Mouse (Mus musculus) adrenal gland, postnatal 14 days (tissue): ENCODE measurements around the gene Rbm18. TPM values are rescaled to one million over a fixed set of nuclear protein-coding genes. Genes with fewer than 3 reads are reported as not detected.

ENCODE experiments used
- DNase-seq: peaks from one replicate; pipeline ENCODE4 v3.0.0; 2021; ENCODE audit warnings: mixed read lengths
- total RNA-seq: library from RNA; stranded (reverse); gene quantifications from 2 replicates; pipeline ENCODE4 v1.2.3, GENCODE M21; 2021

Rbm18 gene
- total RNA-seq, 1 experiment from 2014 or later: 27.3 TPM

DNA sequence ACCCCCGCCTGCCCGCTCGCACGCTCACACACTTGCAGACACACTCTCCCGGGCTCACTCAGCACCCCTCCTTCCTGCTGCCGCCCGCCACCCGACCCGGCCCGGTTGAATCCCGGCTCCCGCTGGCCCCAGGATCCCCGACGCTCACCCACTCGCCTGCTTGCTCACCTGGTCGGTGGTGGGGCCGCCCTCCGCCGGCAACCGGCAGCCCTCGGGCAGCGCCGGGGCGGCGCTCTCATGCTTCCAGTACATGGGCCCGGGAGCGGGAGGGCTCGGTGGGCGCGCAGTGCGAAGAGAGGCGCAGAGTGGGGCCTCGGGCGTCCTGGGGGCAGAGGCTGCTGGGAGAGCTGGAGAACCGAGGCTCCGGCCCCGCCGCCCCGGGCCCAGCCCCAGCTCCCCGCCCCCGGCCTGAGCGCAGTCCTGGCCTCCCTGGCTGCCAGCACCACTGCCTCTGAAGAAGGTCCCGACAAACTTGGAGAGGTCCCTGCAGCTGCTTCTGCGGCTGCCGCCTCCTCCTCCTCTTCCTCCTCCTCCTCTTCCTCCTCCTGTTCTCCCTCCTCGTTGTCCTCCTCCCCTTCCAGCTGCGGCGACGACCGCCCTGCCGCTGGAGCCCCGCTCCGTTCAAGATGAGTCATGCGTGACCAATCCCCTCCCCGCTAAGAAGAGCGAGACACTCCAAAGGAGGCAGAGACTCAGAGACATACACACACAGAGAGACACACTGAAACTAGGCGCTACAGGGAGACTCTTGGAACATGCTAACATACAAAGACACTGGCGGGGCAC, 31.4 kb downstream of the Rbm18 start, which contains the start of gene Lhx6:
Gene Lhx6, minus strand, starts transcription at position 453 of the 786 bp plus-strand sequence.
- peak; percentile 40 for DNase-seq

GRCm38 (mm10) chr2:36104436-36104955, 32.1 kb downstream of the Rbm18 start:
- DNase-seq: no peak

GRCm38 (mm10) chr2:36103555-36104367, 32.8 kb downstream of the Rbm18 start:
- DNase-seq: peak; percentile 27

DNA sequence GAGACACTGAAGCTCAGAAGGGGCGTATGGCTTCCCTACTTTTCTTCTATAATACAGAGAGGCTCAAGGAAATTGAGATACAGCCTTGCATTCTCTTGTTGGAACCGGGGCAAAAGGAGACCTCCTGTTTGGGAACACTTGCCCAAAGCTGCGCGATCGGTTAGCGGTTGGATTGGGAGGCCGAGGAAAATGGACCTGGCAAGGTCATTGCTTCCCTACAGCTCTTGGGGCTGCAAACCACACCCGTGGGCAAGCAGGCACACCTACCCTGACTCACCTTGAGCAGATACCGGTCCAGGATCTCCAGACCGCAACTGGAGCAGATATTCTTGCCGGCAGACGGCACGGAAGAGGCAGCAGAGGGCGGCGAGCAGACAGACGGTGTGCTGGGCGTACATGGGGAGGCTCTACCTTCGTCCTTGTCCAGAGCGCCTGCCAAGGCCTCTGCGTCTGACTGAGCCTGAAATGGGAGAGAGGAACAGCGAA, 33.5 kb downstream of the Rbm18 start:
- DNase-seq: no peak

- peak; percentile 18 for DNase-seq
Measured at GRCm38 (mm10) chr2:36102559-36102946, 34.0 kb downstream of the Rbm18 start.

GRCm38 (mm10) chr2:36101866-36102558, 34.6 kb downstream of the Rbm18 start:
- no peak for DNase-seq

DNA sequence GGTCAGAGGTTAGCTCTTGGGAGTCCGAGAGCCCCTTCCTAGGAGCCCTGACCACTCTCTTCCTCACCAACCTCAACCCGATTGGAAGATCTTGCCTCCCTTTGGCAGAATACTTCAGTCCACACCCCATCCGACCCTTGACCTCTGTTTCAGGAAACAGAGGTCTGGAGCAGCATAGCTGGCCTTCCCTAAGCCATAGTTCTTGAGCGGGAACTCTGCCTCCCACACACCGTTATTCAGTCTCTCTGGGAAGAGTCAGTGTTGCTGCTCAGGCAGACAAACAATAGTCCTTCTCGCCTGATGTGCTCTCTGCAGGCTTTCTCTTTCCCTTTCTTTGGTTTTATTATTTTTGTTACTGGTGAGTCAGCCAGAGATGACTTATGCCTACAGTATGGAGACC, 36.8 kb downstream of the Rbm18 start:
- no peak for DNase-seq

- DNase-seq: no peak
Measured at GRCm38 (mm10) chr2:36098021-36098420, 38.6 kb downstream of the Rbm18 start.

DNA sequence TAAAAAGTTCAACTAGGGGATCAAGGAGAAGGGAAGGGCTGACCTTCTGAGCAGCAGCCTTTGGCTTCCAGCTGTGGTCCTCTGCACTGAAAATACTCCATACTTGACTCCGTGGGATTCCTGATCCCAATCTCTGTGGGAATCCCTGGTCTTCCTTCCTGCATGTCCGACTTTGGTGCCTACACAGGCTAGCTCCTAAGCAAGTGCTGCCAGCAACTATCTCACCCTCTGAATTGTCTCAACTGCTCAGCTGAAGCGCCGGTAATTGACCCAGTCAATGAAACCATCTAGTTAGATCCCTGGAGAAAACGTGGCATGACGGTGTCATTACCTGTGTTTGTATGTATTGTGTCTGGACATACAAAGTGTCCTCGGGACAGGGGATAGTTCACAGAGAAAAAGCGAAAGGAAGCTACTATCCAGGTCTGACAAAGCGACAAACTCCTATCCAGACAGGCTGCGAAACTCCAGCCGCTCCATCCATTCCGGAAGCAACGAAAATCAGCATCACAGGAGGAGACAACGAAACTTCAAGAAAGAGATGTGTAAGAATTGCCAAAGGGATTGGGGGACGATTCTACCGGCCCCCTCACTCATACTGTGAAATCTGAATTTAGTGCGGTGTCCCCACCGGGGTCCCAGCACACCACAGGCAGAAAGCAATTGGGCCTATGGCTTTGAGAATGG, 39.3 kb downstream of the Rbm18 start:
- DNase-seq: no peak

- no peak for DNase-seq
Measured at GRCm38 (mm10) chr2:36093914-36094475, 42.6 kb downstream of the Rbm18 start.

DNA sequence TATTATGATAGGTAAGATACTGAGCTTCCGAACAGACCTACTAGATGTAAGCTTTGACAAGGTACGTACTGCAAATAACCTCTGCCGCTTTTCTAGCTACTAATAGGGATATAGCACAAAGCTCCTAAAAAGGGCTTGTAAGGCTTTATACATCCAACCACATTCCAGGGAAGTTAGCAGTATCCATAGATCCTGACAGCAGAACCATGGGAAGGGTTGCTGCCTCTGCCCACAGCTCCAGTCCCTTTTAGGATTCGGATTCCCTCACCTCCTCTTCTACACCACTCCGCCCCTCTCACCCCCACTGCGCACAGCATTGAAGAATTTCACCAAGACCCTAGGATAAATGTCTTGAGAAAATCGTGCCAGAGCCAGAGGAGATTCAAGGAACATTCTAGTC, 43.3 kb downstream of the Rbm18 start:
- no peak for DNase-seq

GRCm38 (mm10) chr2:36092748-36093147, 43.8 kb downstream of the Rbm18 start:
- no peak for DNase-seq

GRCm38 (mm10) chr2:36090853-36091741, 45.5 kb downstream of the Rbm18 start:
- DNase-seq: peak; percentile 62

DNA sequence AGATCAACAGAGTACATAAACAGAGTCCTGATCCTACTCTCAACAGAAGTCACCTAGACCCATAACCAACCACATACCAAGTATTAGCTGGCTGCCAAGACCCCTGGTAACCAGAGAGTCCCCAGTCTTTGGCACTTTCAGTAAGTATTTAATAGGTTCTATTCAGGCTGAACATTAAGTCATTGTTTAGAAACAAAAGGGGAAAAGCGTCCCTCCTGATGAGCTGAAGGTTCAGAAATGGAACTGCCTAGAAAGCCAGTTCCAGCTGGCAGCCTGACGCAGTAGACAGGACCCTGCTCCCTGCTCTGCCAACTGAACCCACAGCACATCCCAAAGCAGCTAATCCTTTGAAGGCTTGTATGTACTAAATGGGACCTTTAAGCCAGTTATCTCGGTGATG, 47.4 kb downstream of the Rbm18 start:
- no peak for DNase-seq

DNA sequence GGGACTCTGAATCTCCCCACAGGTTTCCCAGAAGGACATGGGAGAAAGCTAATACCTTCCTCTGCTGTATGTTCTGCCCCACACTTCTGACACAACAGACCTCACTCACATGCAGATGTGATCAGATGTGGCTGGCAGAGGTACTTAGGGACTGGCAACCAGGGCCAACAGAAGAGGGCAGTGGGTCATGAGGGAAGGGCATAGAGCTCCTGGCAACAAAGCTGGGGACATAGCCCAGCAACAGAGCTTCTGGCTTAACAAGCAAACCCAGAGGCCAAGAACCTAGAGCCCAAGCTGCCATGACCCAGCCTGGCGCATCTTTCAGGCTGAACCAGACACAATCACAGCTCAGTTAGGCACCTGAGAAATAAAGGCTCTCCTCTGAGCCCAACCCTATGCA, 51.5 kb downstream of the Rbm18 start:
- DNase-seq: peak; percentile 38

GRCm38 (mm10) chr2:36082802-36083580, 53.6 kb downstream of the Rbm18 start:
- peak; percentile 26 for DNase-seq

DNA sequence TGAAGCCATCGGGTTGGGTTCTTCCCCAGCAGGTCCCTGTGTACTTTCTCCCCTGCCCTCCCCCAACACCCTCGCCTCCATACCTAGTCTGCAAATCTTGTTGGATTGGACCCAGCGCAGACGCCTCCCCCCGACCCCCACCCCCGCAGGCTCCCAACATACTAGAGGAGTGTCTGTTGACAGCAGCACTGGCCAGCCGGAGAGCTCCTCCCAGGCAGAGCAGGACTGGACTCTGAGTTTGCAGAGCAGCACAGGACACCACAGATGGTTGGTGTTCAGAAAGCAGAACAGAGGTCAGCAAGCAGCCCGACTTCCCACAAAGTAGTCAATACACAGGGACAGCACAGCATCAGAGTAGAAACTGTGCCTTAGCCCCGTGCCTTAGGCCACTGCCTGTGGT, 55.1 kb downstream of the Rbm18 start:
- peak; percentile 33 for DNase-seq

- no peak for DNase-seq
Measured at GRCm38 (mm10) chr2:36077160-36077761, 59.3 kb downstream of the Rbm18 start.

GRCm38 (mm10) chr2:36075210-36075609, 61.4 kb downstream of the Rbm18 start:
- DNase-seq: no peak
